Mouse (Mus musculus): Measurements from ENCODE around the gene Ffar3. TPM values are rescaled to one million over a fixed set of nuclear protein-coding genes. Genes with fewer than 3 reads are reported as not detected.

The Ffar3 gene
- not detected for polyA plus RNA-seq (2017; shearing (Covaris generic))

GRCm38 (mm10) chr7:30856078-30856477, at the start of gene Ffar3:
TSS of gene Ffar3 (minus strand) at chr7:30856178.

GRCm38 (mm10) chr7:30880176-30880575, 24.2 kb upstream of the Ffar3 start, which contains the start of gene Cd22:
TSS of gene Cd22 (minus strand) at chr7:30880342.

GRCm38 (mm10) chr7:30861464-30861863, 5.5 kb upstream of the Ffar3 start, which contains the start of gene Ffar1:
TSS of gene Ffar1 (minus strand) at chr7:30861564.

GRCm38 (mm10) chr7:30823675-30824074, 32.3 kb downstream of the Ffar3 start, which contains the start of gene Ffar2:
TSS of gene Ffar2 (minus strand) at chr7:30823775.

Other genes with a start within 250 kb of the Ffar3 start
- 1 to 10 TPM in 1 of 2 experiments, under 1 TPM in 1; 0.32 to 1.8 TPM for gene Upk1a, start 243.3 kb downstream of the Ffar3 start, polyA plus RNA-seq (2017; shearing (Covaris generic))
- 100 to 1,000 TPM; 713 to 756 TPM for gene Cox6b1, start 230.0 kb downstream of the Ffar3 start, polyA plus RNA-seq (2017; shearing (Covaris generic))
- gene Etv2, start 220.3 kb downstream of the Ffar3 start, polyA plus RNA-seq (2017; shearing (Covaris generic)), result not detected
- 100 to 1,000 TPM; 125 to 166 TPM for gene Rbm42, start 205.9 kb downstream of the Ffar3 start, polyA plus RNA-seq (2017; shearing (Covaris generic))
- gene Haus5, start 191.2 kb downstream of the Ffar3 start, polyA plus RNA-seq (2017; shearing (Covaris generic)), result 10 to 100 TPM; 18.3 to 29.7 TPM
- gene Pmis2, start 184.6 kb downstream of the Ffar3 start, polyA plus RNA-seq (2017; shearing (Covaris generic)), result under 1 TPM in 1 of 2 experiments, not detected in 1; 0.50 TPM
- not detected for gene 2200002J24Rik, start 157.3 kb downstream of the Ffar3 start, polyA plus RNA-seq (2017; shearing (Covaris generic))
- under 1 TPM in 1 of 2 experiments, not detected in 1; 0.34 TPM for gene Atp4a, start 144.0 kb downstream of the Ffar3 start, polyA plus RNA-seq (2017; shearing (Covaris generic))
- 100 to 1,000 TPM in 1 of 2 experiments, 10 to 100 TPM in 1; 85.3 to 135 TPM for gene Tmem147, start 126.6 kb downstream of the Ffar3 start, polyA plus RNA-seq (2017; shearing (Covaris generic))
- under 1 TPM; 0.34 to 0.55 TPM for gene Gapdhs, start 112.5 kb downstream of the Ffar3 start, polyA plus RNA-seq (2017; shearing (Covaris generic))
- 1 to 10 TPM in 1 of 2 experiments, not detected in 1; 2.9 TPM for gene Sbsn, start 104.7 kb downstream of the Ffar3 start, polyA plus RNA-seq (2017; shearing (Covaris generic))
- gene Dmkn, start 92.4 kb downstream of the Ffar3 start, polyA plus RNA-seq (2017; shearing (Covaris generic)), result not detected
- not detected for gene Krtdap, start 68.3 kb downstream of the Ffar3 start, polyA plus RNA-seq (2017; shearing (Covaris generic))
- gene Ffar2, start 32.4 kb downstream of the Ffar3 start, polyA plus RNA-seq (2017; shearing (Covaris generic)), result under 1 TPM; 0.27 to 0.69 TPM
- gene Ffar1, start 5.4 kb upstream of the Ffar3 start, polyA plus RNA-seq (2017; shearing (Covaris generic)), result under 1 TPM in 1 of 2 experiments, not detected in 1; 0.11 TPM
- gene Cd22, start 24.2 kb upstream of the Ffar3 start, polyA plus RNA-seq (2017; shearing (Covaris generic)), result 1 to 10 TPM; 5.6 to 8.0 TPM
- under 1 TPM in 1 of 2 experiments, not detected in 1; 0.47 TPM for gene Mag, start 58.7 kb upstream of the Ffar3 start, polyA plus RNA-seq (2017; shearing (Covaris generic))
- not detected for gene Hamp2, start 68.5 kb upstream of the Ffar3 start, polyA plus RNA-seq (2017; shearing (Covaris generic))
- under 1 TPM in 1 of 2 experiments, not detected in 1; 0.76 TPM for gene Hamp, start 87.9 kb upstream of the Ffar3 start, polyA plus RNA-seq (2017; shearing (Covaris generic))
- gene Usf2, start 100.6 kb upstream of the Ffar3 start, polyA plus RNA-seq (2017; shearing (Covaris generic)), result 10 to 100 TPM; 13.0 to 18.6 TPM
- gene Lsr, start 117.3 kb upstream of the Ffar3 start, polyA plus RNA-seq (2017; shearing (Covaris generic)), result 10 to 100 TPM; 10.5 to 23.2 TPM
- gene Fam187b, start 117.6 kb upstream of the Ffar3 start, polyA plus RNA-seq (2017; shearing (Covaris generic)), result under 1 TPM in 1 of 2 experiments, not detected in 1; 0.83 TPM
- gene Fxyd5, start 186.3 kb upstream of the Ffar3 start, polyA plus RNA-seq (2017; shearing (Covaris generic)), result 1,000 to 10,000 TPM; 1,294 to 2,250 TPM
- gene Fxyd7, start 195.3 kb upstream of the Ffar3 start, polyA plus RNA-seq (2017; shearing (Covaris generic)), result not detected
- gene Fxyd1, start 201.0 kb upstream of the Ffar3 start, polyA plus RNA-seq (2017; shearing (Covaris generic)), result under 1 TPM; 0.72 to 0.98 TPM
- under 1 TPM in 1 of 2 experiments, not detected in 1; 0.72 TPM for gene Lgi4, start 203.2 kb upstream of the Ffar3 start, polyA plus RNA-seq (2017; shearing (Covaris generic))
- gene Fxyd3, start 220.5 kb upstream of the Ffar3 start, polyA plus RNA-seq (2017; shearing (Covaris generic)), result not detected

Data from activated CD4-positive, CD25-positive, alpha-beta regulatory T cell (primary cell).